Mouse (Mus musculus): ENCODE measurements around the gene Arl6ip5.

The Arl6ip5 gene

DNA sequence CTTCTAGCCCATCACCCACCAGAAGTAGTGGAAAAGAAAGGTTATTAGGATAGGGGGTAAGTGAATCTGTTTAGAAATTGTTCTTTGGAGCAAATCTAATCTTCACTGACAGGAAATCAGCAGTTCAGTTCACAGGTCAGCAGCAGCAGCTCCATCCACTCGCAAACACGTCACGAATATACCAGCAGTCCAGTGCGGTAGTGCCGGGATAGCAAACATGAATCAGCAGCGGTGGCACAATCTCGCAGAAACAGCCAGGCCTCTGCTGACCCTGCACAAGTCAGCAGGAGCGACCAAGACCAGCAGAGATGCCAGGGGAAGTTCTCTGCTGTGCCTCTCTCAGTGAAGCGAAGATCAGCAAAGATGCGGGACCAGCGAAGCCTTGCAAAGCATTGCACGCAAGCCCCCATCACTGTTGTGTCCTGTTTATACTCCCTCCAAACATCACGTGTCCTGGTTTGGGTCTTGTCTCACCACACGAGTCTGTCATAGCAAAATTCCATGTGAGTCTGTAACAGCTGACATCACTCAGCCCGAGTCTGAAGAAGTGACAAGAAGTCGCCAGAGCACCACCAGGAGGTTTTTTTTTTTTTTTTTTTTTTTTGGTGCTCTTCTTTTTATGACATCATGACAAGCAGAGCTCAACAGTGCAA lies 62.7 kb downstream of the Arl6ip5 start:
- DNase-seq (ENCODE audit: low spot score in 2 of 2): no peak

DNA sequence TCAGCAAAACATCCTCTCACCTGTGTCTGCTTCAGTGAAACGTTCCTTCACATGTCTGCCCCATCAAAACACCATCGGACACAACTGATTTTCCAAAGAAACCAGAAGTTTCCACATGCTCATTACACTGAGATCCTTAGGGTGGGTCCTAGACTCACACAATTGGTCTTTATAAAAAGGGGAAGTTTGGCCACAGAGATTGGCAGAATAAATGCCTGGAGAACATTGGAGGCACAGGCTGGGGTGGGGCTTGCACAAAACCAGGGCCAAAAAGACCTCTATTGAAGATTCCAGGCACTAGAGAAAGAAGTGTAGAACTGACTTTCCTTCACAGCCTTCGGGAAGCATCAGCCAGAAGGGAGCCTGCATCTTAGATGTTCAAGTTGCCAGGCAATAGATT lies 63.3 kb downstream of the Arl6ip5 start:
- no peak for DNase-seq (ENCODE audit: low spot score in 2 of 2)

DNA sequence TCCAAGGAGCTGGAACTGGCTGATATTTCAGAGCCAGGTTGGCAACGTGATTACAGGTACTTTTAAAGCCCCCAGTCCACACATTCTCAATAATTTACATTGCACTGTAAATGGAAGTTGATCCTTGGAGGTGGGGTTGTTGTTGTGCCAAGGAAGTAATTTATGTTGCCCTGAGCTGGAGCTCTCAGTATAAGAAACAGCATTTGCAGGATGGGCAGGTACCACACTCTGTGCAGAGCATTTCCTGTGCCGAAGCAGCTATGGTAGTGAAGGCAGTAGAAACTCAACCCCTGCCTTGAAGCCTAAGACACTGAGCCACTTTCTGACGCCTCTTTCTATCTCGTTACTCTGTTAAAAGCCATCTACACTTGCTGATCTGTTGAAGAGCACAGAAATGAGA lies 65.3 kb downstream of the Arl6ip5 start:
- DNase-seq (ENCODE audit: low spot score in 2 of 2): no peak

DNA sequence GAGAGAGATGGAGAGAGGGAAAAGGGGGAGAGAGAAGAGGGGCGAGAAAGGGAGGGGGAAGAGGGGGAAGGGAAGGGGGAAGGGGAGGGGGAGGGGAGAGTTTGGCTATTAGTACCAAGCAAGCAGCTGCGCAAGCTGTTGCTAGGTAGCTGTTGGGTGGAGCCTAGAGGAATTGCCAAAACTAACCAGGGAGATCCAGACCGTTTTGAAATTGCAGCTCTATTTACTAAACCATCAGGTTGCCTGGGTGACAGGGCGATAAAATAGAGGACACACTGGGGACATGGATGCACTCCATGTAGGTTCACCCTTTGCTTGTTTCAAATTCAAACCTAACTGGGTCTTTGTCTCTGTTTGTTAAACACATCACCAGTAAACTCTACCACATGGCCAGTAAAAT lies 65.9 kb downstream of the Arl6ip5 start:
- no peak for DNase-seq (ENCODE audit: low spot score in 2 of 2)

DNA sequence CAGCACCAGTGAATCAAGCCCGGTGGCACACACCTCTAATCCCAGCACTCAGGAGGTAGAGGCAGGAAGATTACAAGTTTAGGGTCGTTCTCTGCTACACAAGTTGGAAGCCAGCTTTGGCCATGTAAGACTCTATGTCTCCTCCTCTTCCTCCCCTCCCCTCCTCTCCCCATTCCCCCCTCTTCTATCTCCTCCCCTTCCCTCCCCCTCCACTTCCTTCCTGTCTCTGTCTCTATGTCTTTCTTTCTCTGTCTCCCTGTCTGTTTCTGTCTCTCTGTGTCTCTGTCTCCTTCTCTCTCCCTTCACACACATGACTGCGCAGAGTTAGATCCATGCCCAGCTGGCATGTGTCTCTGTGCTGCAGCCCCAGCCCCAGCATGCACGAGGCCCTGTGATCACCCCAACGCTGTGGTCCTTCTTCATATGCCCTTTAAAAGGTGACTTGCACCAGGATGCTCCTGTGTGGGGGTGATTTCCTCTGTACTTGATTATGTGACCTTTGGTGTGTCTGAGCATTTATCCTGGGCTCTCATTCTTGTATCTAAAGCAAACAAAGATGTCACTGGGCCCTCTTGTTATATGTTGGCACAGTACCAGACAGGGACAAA lies 66.5 kb downstream of the Arl6ip5 start:
- no peak for DNase-seq (ENCODE audit: low spot score in 2 of 2)

DNA sequence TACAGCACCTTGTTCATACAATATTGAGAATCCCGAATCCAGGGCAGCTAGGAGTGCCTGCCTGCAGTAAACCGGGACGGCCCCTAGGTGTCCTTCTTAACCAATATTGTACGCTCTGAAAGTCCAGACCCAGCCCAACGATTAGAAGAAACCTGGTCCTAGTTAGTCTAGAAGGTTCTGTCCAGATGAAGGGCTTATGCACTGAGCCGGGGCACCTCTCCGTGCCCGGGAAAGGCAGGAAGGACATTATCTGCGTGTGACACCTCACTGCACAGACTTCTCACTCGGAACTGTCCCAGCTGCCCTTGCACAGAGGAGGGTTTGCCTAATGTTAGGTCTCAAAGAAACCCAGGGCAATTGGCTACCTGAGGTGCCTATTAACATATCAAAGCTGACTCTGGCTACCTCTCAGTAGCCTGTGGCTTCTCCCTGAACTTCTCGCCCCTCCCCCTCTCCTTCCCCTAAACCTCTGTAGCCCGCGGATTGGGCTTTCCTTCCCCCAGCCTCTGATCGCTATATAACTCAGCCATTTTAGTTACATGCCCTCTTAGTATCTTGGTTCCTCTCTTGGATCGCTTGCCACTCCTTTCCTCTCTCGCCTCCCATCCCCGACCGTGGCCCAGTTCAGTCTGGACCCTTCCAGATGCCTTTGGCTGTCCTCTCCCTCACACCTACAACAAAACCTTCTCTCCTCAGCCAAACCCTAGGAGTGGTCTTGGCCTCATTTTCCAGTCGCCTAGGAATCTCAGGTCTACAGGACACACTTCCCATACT lies 67.7 kb downstream of the Arl6ip5 start:
- DNase-seq (ENCODE audit: low spot score in 2 of 2): peak; percentile 54

DNA sequence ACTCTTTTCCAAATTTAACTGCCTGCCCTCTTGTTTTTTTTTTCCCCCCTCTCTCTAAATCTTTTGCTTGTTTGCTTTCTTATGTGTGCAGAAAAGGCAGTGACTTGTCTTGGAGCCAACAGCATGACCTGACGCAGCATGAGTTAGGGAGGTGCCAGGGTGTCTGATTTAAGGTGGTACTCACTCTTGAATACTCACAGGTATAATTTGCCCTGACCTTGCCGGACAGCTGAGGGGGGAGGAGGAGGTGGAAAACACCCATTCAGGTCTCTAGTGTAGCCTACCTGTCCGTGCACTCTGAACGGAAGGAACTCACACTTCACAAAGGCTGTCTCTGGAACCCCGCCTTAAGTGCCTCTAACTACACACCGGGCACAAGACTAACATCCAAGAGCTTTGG lies 68.4 kb downstream of the Arl6ip5 start:
- no peak for DNase-seq (ENCODE audit: low spot score in 2 of 2)

Data from natural killer cell, adult 2 months (primary cell).